Mouse (Mus musculus): Measurements from ENCODE around the gene Ror2. TPM values are rescaled to one million over a fixed set of nuclear protein-coding genes. Genes with fewer than 3 reads are reported as not detected.

Ror2 gene
- polyA plus RNA-seq, 1 experiment from 2014 or later: 16.4 TPM

DNA sequence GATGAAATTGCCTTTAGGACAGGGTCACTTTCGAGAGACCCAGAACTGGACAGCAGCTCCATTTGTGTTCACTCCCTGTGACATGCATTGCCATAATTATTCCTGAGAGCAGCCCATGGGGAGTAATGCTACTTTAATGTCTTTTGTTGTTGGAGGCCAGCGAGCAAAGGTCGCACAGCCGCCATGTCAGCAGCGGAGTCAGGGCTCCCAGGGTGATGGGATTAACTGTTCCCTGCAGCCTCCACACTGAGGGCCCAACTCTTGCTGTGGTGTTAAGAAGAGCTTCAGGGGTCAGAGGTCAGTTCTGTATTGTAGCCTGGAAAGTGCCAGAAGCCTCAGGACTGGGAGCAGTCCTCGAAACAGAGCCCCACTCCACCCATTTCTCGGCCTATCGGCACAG lies 217.5 kb downstream of the Ror2 start:
- Histone ChIP-seq H3K9ac (ENCODE audit: low read depth, low read length) (no peak overlapping the region), H3K27me3 (replicated peaks; ENCODE audit: control insufficient read depth, insufficient read depth, low read length) (no peaks in the 10 kb centered on the region), H3K4me2 (ENCODE audit: low read depth, low read length) (no peak overlapping the region), H3K36me3 (ENCODE audit: control insufficient read depth, insufficient read depth, low read length) (no peaks in the 10 kb centered on the region), H3K4me3 (ENCODE audit: low read depth, low read length) (no peak overlapping the region), H3K27ac (replicated peaks; ENCODE audit: low read depth, low read length) (no peak overlapping the region), H3K4me1 (ENCODE audit: control insufficient read depth, insufficient read depth, low read length) (0 out of 2 replicates have a peak, but pooled peaks cover 5% of the 10 kb centered on the region), H3K9me3 (ENCODE audit: control insufficient read depth, low read length) (no peaks in the 10 kb centered on the region)
- WGBS: 60% methylated on average over 8 of the region's 8 CpGs
- ATAC-seq (ENCODE audit: low read depth) (no peak), DNase-seq (ENCODE audit: low spot score) (no peak)

DNA sequence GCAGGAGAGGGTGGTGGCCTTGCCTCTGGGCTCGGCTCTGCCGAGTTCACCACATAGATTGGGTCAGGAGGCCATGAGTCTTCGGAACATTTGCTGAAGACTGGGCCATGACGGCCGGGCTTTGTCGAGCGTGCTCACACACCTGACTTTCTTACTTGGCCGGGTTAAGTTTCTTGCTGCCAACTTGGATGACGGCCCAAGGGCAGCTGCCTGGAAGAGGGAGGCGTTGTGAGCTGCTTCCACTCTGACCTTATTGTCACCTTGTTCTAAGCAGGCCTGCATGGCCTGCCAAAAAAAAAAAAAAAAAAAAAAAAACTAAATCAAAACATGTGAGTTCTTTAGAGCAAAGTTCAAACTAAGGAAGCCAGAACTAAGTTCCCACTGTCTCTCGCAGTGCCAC lies 218.0 kb downstream of the Ror2 start:
- no peak for DNase-seq (ENCODE audit: low spot score)
- H3K27me3 ChIP-seq (replicated peaks; ENCODE audit: control insufficient read depth, insufficient read depth, low read length): no peaks in the 10 kb centered on the region
- no peaks in the 10 kb centered on the region for H3K9me3 ChIP-seq (ENCODE audit: control insufficient read depth, low read length)
- no peak overlapping the region for H3K4me2 ChIP-seq (ENCODE audit: low read depth, low read length)
- H3K36me3 ChIP-seq (ENCODE audit: control insufficient read depth, insufficient read depth, low read length): no peaks in the 10 kb centered on the region
- ATAC-seq (ENCODE audit: low read depth): no peak
- WGBS: 36% methylated on average over 11 of the region's 11 CpGs
- no peak overlapping the region for H3K9ac ChIP-seq (ENCODE audit: low read depth, low read length)
- H3K27ac ChIP-seq (replicated peaks; ENCODE audit: low read depth, low read length): no peak overlapping the region
- H3K4me1 ChIP-seq (ENCODE audit: control insufficient read depth, insufficient read depth, low read length): 0 out of 2 replicates have a peak, but pooled peaks cover 5% of the 10 kb centered on the region
- H3K4me3 ChIP-seq (ENCODE audit: low read depth, low read length): no peak overlapping the region

DNA sequence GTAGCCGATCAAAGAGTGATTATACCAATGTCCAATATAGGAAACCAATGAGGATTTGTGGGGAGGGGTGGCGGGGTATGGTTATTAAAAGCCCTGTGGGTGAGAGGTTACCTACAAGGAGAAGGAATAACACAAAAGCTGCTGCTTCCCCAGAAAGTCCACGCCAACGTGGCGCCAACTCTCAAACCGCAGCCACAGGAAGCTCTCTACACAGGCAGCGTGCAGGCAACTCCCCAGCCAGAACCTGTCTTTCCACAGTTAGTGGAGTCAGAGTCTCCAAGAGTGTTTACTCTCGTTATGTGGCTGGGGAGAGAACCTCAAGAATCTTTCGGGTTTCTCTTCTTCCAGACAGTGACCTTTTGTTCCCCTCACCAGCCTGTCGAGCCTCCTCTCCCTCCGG lies 220.8 kb downstream of the Ror2 start:
- Histone ChIP-seq H3K27ac (replicated peaks; ENCODE audit: low read depth, low read length) (no peak overlapping the region), H3K4me2 (ENCODE audit: low read depth, low read length) (no peak overlapping the region), H3K27me3 (replicated peaks; ENCODE audit: control insufficient read depth, insufficient read depth, low read length) (no peaks in the 10 kb centered on the region), H3K9ac (ENCODE audit: low read depth, low read length) (no peak overlapping the region), H3K4me1 (ENCODE audit: control insufficient read depth, insufficient read depth, low read length) (0 out of 2 replicates have a peak, but pooled peaks cover 5% of the 10 kb centered on the region), H3K4me3 (ENCODE audit: low read depth, low read length) (no peak overlapping the region), H3K36me3 (ENCODE audit: control insufficient read depth, insufficient read depth, low read length) (no peaks in the 10 kb centered on the region), H3K9me3 (ENCODE audit: control insufficient read depth, low read length) (no peaks in the 10 kb centered on the region)
- ATAC-seq (ENCODE audit: low read depth) (no peak), DNase-seq (ENCODE audit: low spot score) (no peak)
- WGBS: 73% methylated on average over 11 of the region's 11 CpGs

DNA sequence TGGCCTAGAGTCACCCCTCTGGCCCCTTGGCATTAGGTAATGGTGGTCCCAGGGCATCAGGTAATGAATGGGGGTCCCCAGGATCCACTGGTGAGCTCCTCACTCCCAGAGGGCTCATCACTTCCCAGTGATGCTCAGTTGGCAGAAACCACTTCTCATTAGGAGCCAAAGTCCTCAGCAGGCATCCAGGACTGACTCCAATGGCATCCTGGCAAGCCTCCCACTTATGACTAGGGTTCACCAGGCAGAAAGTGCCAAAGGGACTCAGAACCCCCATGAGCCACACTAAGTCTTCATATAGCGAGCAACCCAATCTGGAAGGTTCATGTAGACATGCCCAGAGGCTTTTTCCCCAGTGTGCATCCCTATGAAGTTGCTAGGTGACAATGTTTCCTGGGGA lies 221.2 kb downstream of the Ror2 start:
- H3K27ac ChIP-seq (replicated peaks; ENCODE audit: low read depth, low read length): no peak overlapping the region

More for the DNA sequence above, 221.2 kb downstream of the Ror2 start:
- H3K4me2 ChIP-seq (ENCODE audit: low read depth, low read length): no peak overlapping the region
- no peaks in the 10 kb centered on the region for H3K27me3 ChIP-seq (replicated peaks; ENCODE audit: control insufficient read depth, insufficient read depth, low read length)
- ATAC-seq (ENCODE audit: low read depth) (no peak), DNase-seq (ENCODE audit: low spot score) (no peak)
- 96% methylated on average over 1 of the region's 1 CpGs for WGBS
- H3K9ac ChIP-seq (ENCODE audit: low read depth, low read length): no peak overlapping the region
- no peaks in the 10 kb centered on the region for H3K36me3 ChIP-seq (ENCODE audit: control insufficient read depth, insufficient read depth, low read length)
- no peak overlapping the region for H3K4me3 ChIP-seq (ENCODE audit: low read depth, low read length)
- H3K4me1 ChIP-seq (ENCODE audit: control insufficient read depth, insufficient read depth, low read length): 0 out of 2 replicates have a peak, but pooled peaks cover 4% of the 10 kb centered on the region
- H3K9me3 ChIP-seq (ENCODE audit: control insufficient read depth, low read length): no peaks in the 10 kb centered on the region

Other genes with a start within 250 kb of the Ror2 start
- gene Sptlc1, start 91.3 kb upstream of the Ror2 start, polyA plus RNA-seq (2014; fragmentation: Nextera tagmentation; extraction: Ambion mirVana): 33.4 and 43.1 TPM in 2 replicates
- 11.5 and 11.6 TPM in 2 replicates for gene Msx2, start 186.9 kb upstream of the Ror2 start, polyA plus RNA-seq (2014; fragmentation: Nextera tagmentation; extraction: Ambion mirVana)